ENCODE assay signal across 12 mouse cellular contexts in genomic region chr1:87594261-87594660, GRCm38 (mm10). TPM values are rescaled to one million over a fixed set of nuclear protein-coding genes. Genes with fewer than 3 reads are reported as not detected.
A peak's percentile ranks its signal among the peaks of the same experiment; 100 is the strongest.
DNase-seq lines count a peak whose midpoint lies in the region; ATAC-seq and TF ChIP-seq lines count a peak whose summit lies in the region.
"Had no signal": no experiment of that assay in that cellular context is flagged by ENCODE, and none has a peak within 500 bp of the region (broad histone marks: within the 10 kb centered on the region; RNA-seq: fewer than 3 reads in every experiment).

No protein-coding gene starts in this region.

- peak; percentile 26 to 38 for DNase-seq in heart, adult 18-20 months
- DNase-seq in heart, adult 8-10 months (ENCODE audit: low spot score), result no peak
- DNase-seq in cerebellum, adult 9-10 months, result peak; percentile 45
- DNase-seq in left cerebral cortex, adult 9 months (ENCODE audit: low spot score in 2 of 2), result peak; percentile 68
- no peak for DNase-seq in thymus, postnatal 14 days
- DNase-seq: lung, embryonic 14.5 days; thymus, adult 2 months had no signal

- H3K27me3 ChIP-seq in C2C12 (ENCODE audit: control insufficient read depth, insufficient read depth, insufficient read length), result no peaks in the 10 kb centered on the region
- H3K27me3 ChIP-seq in kidney, embryonic 14.5 days (ENCODE audit: control insufficient read depth, insufficient read depth, low read length), result no peaks in the 10 kb centered on the region
- H3K27me3 ChIP-seq: embryonic facial prominence, embryonic 15.5 days had no signal

- WGBS in kidney, embryonic 14.5 days, result 70% methylated on average over 3 of the region's 3 CpGs

- no peaks in the 10 kb centered on the region for H3K79me2 ChIP-seq in C2C12 (ENCODE audit: control insufficient read depth, insufficient read depth)

- no peaks in the 10 kb centered on the region for H3K79me3 ChIP-seq in C2C12 (ENCODE audit: low read depth)

- H3K4me1 ChIP-seq in kidney, embryonic 14.5 days (ENCODE audit: control insufficient read depth, insufficient read depth, low read length), result no peaks in the 10 kb centered on the region
- H3K4me1 ChIP-seq: embryonic facial prominence, embryonic 15.5 days had no signal

- no peaks in the 10 kb centered on the region for H3K9me3 ChIP-seq in kidney, embryonic 14.5 days (ENCODE audit: control insufficient read depth, low read length)
- H3K9me3 ChIP-seq: embryonic facial prominence, embryonic 15.5 days had no signal

- ATAC-seq in kidney, embryonic 14.5 days (ENCODE audit: low FRiP score, low TSS enrichment), result no peak
- no peak for ATAC-seq in erythroblast, adult 5-6 weeks (replicated peaks; ENCODE audit: low FRiP score, poor library complexity, severe bottlenecking)
- ATAC-seq: hindbrain, embryonic 16.5 days had no signal

- H3K9ac ChIP-seq in kidney, embryonic 14.5 days (ENCODE audit: low read depth, low read length), result no peak overlapping the region
- H3K9ac ChIP-seq: embryonic facial prominence, embryonic 15.5 days; lung, embryonic 14.5 days had no signal

- peak; percentile 8 for TF ChIP-seq CTCF in C2C12 (IDR thresholded peaks at IDR 0.05; ENCODE audit: control insufficient read depth, insufficient read depth, insufficient read length)

- no peaks in the 10 kb centered on the region for H3K36me3 ChIP-seq in C2C12 (ENCODE audit: control insufficient read depth, insufficient read depth)
- no peaks in the 10 kb centered on the region for H3K36me3 ChIP-seq in kidney, embryonic 14.5 days (ENCODE audit: control insufficient read depth, insufficient read depth, low read length)
- H3K36me3 ChIP-seq: embryonic facial prominence, embryonic 15.5 days had no signal

- H3ac ChIP-seq in C2C12 (ENCODE audit: control insufficient read depth, insufficient read length, low read depth), result no peak overlapping the region

- no peak overlapping the region for H3K4me2 ChIP-seq in kidney, embryonic 14.5 days (replicated peaks; ENCODE audit: low read depth, low read length)
- H3K4me2 ChIP-seq: embryonic facial prominence, embryonic 15.5 days; lung, embryonic 14.5 days had no signal

- H3K27ac ChIP-seq in kidney, embryonic 14.5 days (ENCODE audit: low read depth, low read length), result no peak overlapping the region
- H3K27ac ChIP-seq: embryonic facial prominence, embryonic 15.5 days had no signal

- H3K4me3 ChIP-seq in C2C12 (ENCODE audit: insufficient read depth, poor library complexity, severe bottlenecking), result no peak overlapping the region
- H3K4me3 ChIP-seq in kidney, embryonic 14.5 days (ENCODE audit: low read length), result no peak overlapping the region
- H3K4me3 ChIP-seq: embryonic facial prominence, embryonic 15.5 days had no signal

TF ChIP-seq in C2C12, 6 proteins besides CTCF, POLR2A, EP300 and RAD21:
- TF ChIP-seq CEBPB (IDR thresholded peaks at IDR 0.05; ENCODE audit: low read depth), result no peak
- TF ChIP-seq MYOG (IDR thresholded peaks at IDR 0.05; ENCODE audit: control insufficient read depth, extremely low read depth, insufficient read length), result no peak
- no peak for TF ChIP-seq USF1 (IDR thresholded peaks at IDR 0.05; ENCODE audit: low read depth)
- TF ChIP-seq MAX (IDR thresholded peaks at IDR 0.05), result no peak

RNA-seq across cellular contexts. Expression of gene Ngef, which starts 20.6 kb away (rescaled TPM):
- total RNA-seq in heart, adult 18-20 months (2021), result under 1 TPM; 0.12 to 0.33 TPM
- under 1 TPM; 0.46 to 0.59 (median 0.54) TPM for total RNA-seq in heart, adult 8-10 months (2022)
- 15.6 TPM for polyA plus RNA-seq in C2C12 (2012; fragmentation: generic; extraction: Trizol)
- 0.96 and 1.5 TPM in 2 replicates for polyA plus RNA-seq in kidney, embryonic 14.5 days (2014; fragmentation: Nextera tagmentation; extraction: Ambion mirVana)
- not detected in 2 replicates for total RNA-seq in erythroblast, adult 5-6 weeks (2015; ENCODE audit: low replicate concordance)
- not detected in 2 replicates for total RNA-seq in erythroblast, adult 5-6 weeks (2017; ENCODE audit: low replicate concordance)

RNA-seq across cellular contexts. Expression of gene Inpp5d, which starts 25.9 kb away (rescaled TPM):
- total RNA-seq in heart, adult 18-20 months (2021), result 10 to 100 TPM; 17.3 to 24.4 TPM
- 10 to 100 TPM in 1 of 4 experiments, 1 to 10 TPM in 3; 8.8 to 12.5 (median 9.7) TPM for total RNA-seq in heart, adult 8-10 months (2022)
- 0.06 TPM for polyA plus RNA-seq in C2C12 (2012; fragmentation: generic; extraction: Trizol)
- polyA plus RNA-seq in kidney, embryonic 14.5 days (2014; fragmentation: Nextera tagmentation; extraction: Ambion mirVana), result 3.6 and 7.5 TPM in 2 replicates
- total RNA-seq in erythroblast, adult 5-6 weeks (2015; ENCODE audit: low replicate concordance), result 50.1 and 53.1 TPM in 2 replicates
- total RNA-seq in erythroblast, adult 5-6 weeks (2017; ENCODE audit: low replicate concordance), result 19.9 and 25.2 TPM in 2 replicates

Comparison
In these comparisons a context has a peak if more than half of its experiments do, and no peak if none do; other contexts are left out.
1. DNase-seq: peak in heart, adult 18-20 months (2 of 2), cerebellum, adult 9-10 months (single experiment) and left cerebral cortex, adult 9 months (2 of 2); none in heart, adult 8-10 months (single experiment) and thymus, postnatal 14 days (single experiment).